Mouse (Mus musculus) macrophage (primary cell): ENCODE measurements around the gene Max. TPM values are rescaled to one million over a fixed set of nuclear protein-coding genes. Genes with fewer than 3 reads are reported as not detected.

ENCODE experiments used
- H3K27ac ChIP-seq: fragments of 350-480 bp; formaldehyde crosslinking; 2 replicates; pipeline ENCODE4 v1.9.0; 2021
- H3K36me3 ChIP-seq: fragments of 350-480 bp; formaldehyde crosslinking; 2 replicates; pipeline ENCODE4 v1.9.0; 2021; ENCODE audit errors: inconsistent target
- H3K4me3 ChIP-seq: fragments of 350-480 bp; formaldehyde crosslinking; 2 replicates; pipeline ENCODE4 v1.9.0; 2021; ENCODE audit errors: inconsistent target
- H3K79me2 ChIP-seq: fragments of 350-480 bp; formaldehyde crosslinking; 2 replicates; pipeline ENCODE4 v1.9.0; 2021; ENCODE audit errors: inconsistent target
- WGBS: methylation state at CpG from one replicate; pipeline ENCODE4 v1.1.7; 2026; ENCODE audit warnings: inconsistent platforms; ENCODE audit not compliant: missing documents; 5-methylcytosine and 5-hydroxymethylcytosine counted together
- polyA plus RNA-seq: library from polyadenylated mRNA; stranded (reverse); fragments of 250-400 nt; gene quantifications from 3 replicates; pipeline ENCODE4 v1.2.4, GENCODE M21; 2018; ENCODE audit warnings: inconsistent platforms
- total RNA-seq, 78 experiments: library from RNA; depleted of rRNA; stranded (reverse); fragments of 250-400 nt; gene quantifications; 1 replicate in 9 of 78; 2 replicates in 24 of 78; 3 replicates in 43 of 78; 4 replicates in 2 of 78; pipeline ENCODE4 v1.2.4; 2018; ENCODE audit warnings: inconsistent platforms in 56 of 78

Gene Max
- 100 to 1,000 TPM in 20 of 26 experiments, 10 to 100 TPM in 6; 45.8 to 392 (median 182) TPM for total RNA-seq (2018; cell fraction: chromatin; rRNA removed)
- total RNA-seq (2018; cell fraction: cytosol; rRNA removed) = 100 to 1,000 TPM in 24 of 26 experiments, 10 to 100 TPM in 2; 91.4 to 232 (median 145) TPM
- total RNA-seq (2018; cell fraction: nucleus; rRNA removed) = 100 to 1,000 TPM in 20 of 26 experiments, 10 to 100 TPM in 6; 44.6 to 417 (median 172) TPM
- 104 to 248 TPM (median 153 TPM) in 3 replicates for polyA plus RNA-seq

- Histone ChIP-seq H3K79me2 (peaks cover 43% of the 10 kb centered on the region), H3K36me3 (no peaks in the 10 kb centered on the region), H3K27ac (peak within 1 kb of the TSS; percentile 78), H3K4me3 (peak within 1 kb of the TSS; percentile 93)
- 1% methylated on average over 68 of the region's 73 CpGs for WGBS
These were observed at the start of gene Max for GRCm38 (mm10) chr12:76961932-76962891. TSS of gene Max (minus strand) at chr12:76962201.

- Histone ChIP-seq H3K79me2 (no peaks in the 10 kb centered on the region), H3K36me3 (no peaks in the 10 kb centered on the region), H3K4me3 (no peak overlapping the region), H3K27ac (no peak overlapping the region)
- WGBS = 52% methylated on average over 6 of the region's 6 CpGs
These were observed 49.2 kb upstream of the Max start for GRCm38 (mm10) chr12:77011092-77011720.

- no peak overlapping the region for H3K27ac ChIP-seq
- no peaks in the 10 kb centered on the region for H3K36me3 ChIP-seq
- 34% methylated on average over 20 of the region's 20 CpGs for WGBS
- H3K4me3 ChIP-seq = no peak overlapping the region
- H3K79me2 ChIP-seq = no peaks in the 10 kb centered on the region
These were observed 47.4 kb upstream of the Max start for GRCm38 (mm10) chr12:77009202-77010030.

GRCm38 (mm10) chr12:77004893-77005292 is 42.9 kb upstream of the Max start:
- Histone ChIP-seq H3K4me3 (no peak overlapping the region), H3K79me2 (no peaks in the 10 kb centered on the region), H3K27ac (no peak overlapping the region), H3K36me3 (no peaks in the 10 kb centered on the region)
- WGBS = 86% methylated on average over 10 of the region's 10 CpGs

GRCm38 (mm10) chr12:77002551-77003228 is 40.7 kb upstream of the Max start:
- Histone ChIP-seq H3K27ac (no peak overlapping the region), H3K79me2 (no peaks in the 10 kb centered on the region), H3K4me3 (no peak overlapping the region), H3K36me3 (no peaks in the 10 kb centered on the region)
- 83% methylated on average over 8 of the region's 8 CpGs for WGBS

GRCm38 (mm10) chr12:77001312-77001711 is 39.3 kb upstream of the Max start:
- Histone ChIP-seq H3K79me2 (no peaks in the 10 kb centered on the region), H3K36me3 (no peaks in the 10 kb centered on the region), H3K27ac (no peak overlapping the region), H3K4me3 (no peak overlapping the region)
- 100% methylated on average over 1 of the region's 1 CpGs for WGBS

- H3K4me3 ChIP-seq = no peak overlapping the region
- H3K36me3 ChIP-seq = no peaks in the 10 kb centered on the region
- H3K79me2 ChIP-seq = no peaks in the 10 kb centered on the region
- WGBS = 81% methylated on average over 3 of the region's 6 CpGs
- no peak overlapping the region for H3K27ac ChIP-seq
These were observed 38.8 kb upstream of the Max start for GRCm38 (mm10) chr12:77000705-77001284.

- 19% methylated on average over 4 of the region's 4 CpGs for WGBS
- H3K36me3 ChIP-seq = no peaks in the 10 kb centered on the region
- no peaks in the 10 kb centered on the region for H3K79me2 ChIP-seq
- no peak overlapping the region for H3K4me3 ChIP-seq
- H3K27ac ChIP-seq = no peak overlapping the region
These were observed 38.2 kb upstream of the Max start for GRCm38 (mm10) chr12:77000096-77000704.

- 95% methylated on average over 5 of the region's 5 CpGs for WGBS
- Histone ChIP-seq H3K4me3 (no peak overlapping the region), H3K36me3 (no peaks in the 10 kb centered on the region), H3K79me2 (no peaks in the 10 kb centered on the region), H3K27ac (no peak overlapping the region)
These were observed 32.8 kb upstream of the Max start for GRCm38 (mm10) chr12:76994766-76995165.

- no peak overlapping the region for H3K4me3 ChIP-seq
- WGBS = 90% methylated on average over 16 of the region's 16 CpGs
- no peaks in the 10 kb centered on the region for H3K79me2 ChIP-seq
- no peaks in the 10 kb centered on the region for H3K36me3 ChIP-seq
- no peak overlapping the region for H3K27ac ChIP-seq
These were observed 31.0 kb upstream of the Max start for GRCm38 (mm10) chr12:76992891-76993529.

GRCm38 (mm10) chr12:76982818-76983471 is 20.9 kb upstream of the Max start:
- Histone ChIP-seq H3K36me3 (no peaks in the 10 kb centered on the region), H3K27ac (no peak overlapping the region), H3K4me3 (no peak overlapping the region), H3K79me2 (no peaks in the 10 kb centered on the region)
- WGBS = 88% methylated on average over 16 of the region's 16 CpGs

- Histone ChIP-seq H3K36me3 (no peaks in the 10 kb centered on the region), H3K27ac (no peak overlapping the region), H3K4me3 (no peak overlapping the region), H3K79me2 (no peaks in the 10 kb centered on the region)
- 90% methylated on average over 3 of the region's 3 CpGs for WGBS
These were observed 17.5 kb upstream of the Max start for GRCm38 (mm10) chr12:76979530-76979929.
